Comparison of ENCODE assay signal across 9 mouse cellular contexts in the genomic region with DNA sequence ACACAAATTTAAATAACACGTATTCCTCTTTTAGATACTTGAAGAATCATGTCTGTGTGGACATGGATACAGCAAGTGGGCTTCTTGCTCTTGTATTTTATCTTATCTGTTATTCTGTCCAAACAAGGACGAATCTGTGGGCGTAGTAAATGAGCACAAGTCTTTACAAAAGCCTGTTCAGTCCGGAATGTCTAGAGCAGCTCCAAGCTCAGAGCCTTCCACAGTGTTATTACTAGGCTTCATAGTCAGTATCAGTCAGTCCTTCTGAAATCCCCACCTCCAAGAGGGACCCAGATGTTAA. TPM values are rescaled to one million over a fixed set of nuclear protein-coding genes. Genes with fewer than 3 reads are reported as not detected.
A peak's percentile ranks its signal among the peaks of the same experiment; 100 is the strongest.
DNase-seq lines count a peak whose midpoint lies in the region; ATAC-seq and TF ChIP-seq lines count a peak whose summit lies in the region.
"Had no signal": no experiment of that assay in that cellular context is flagged by ENCODE, and none has a peak within 500 bp of the region (broad histone marks: within the 10 kb centered on the region; RNA-seq: fewer than 3 reads in every experiment).

No protein-coding gene starts in this region.

- no peaks in the 10 kb centered on the region for H3K9me3 ChIP-seq in lung, embryonic 15.5 days
- H3K9me3 ChIP-seq in forebrain, embryonic 13.5 days (replicated peaks): no peaks in the 10 kb centered on the region
- no peaks in the 10 kb centered on the region for H3K9me3 ChIP-seq in hindbrain, embryonic 15.5 days
- H3K9me3 ChIP-seq in midbrain, postnatal 0 days (ENCODE audit: low read length): no peaks in the 10 kb centered on the region
- H3K9me3 ChIP-seq: kidney, embryonic 15.5 days; limb, embryonic 15.5 days had no signal

- ATAC-seq in lung, embryonic 15.5 days (ENCODE audit: borderline replicate concordance, extremely low read depth, low FRiP score, low TSS enrichment): no peak
- peak; percentile 9; the same call in 1 of the 2 replicates for ATAC-seq in forebrain, embryonic 13.5 days
- 0 out of 2 replicates have a peak, but pooled peaks have one; percentile 8 for ATAC-seq in hindbrain, embryonic 15.5 days (ENCODE audit: low FRiP score, low read depth)
- peak; percentile 26; the same call in 1 of the 2 replicates for ATAC-seq in midbrain, postnatal 0 days (ENCODE audit: low FRiP score)

- DNase-seq in lung, postnatal 10 days: no peak
- DNase-seq in midbrain, postnatal 0 days (ENCODE audit: low spot score): no peak
- DNase-seq in spleen, postnatal 4 days (ENCODE audit: low spot score in 2 of 2): no peak
- DNase-seq in retina, embryonic 14.5 days (ENCODE audit: low spot score): no peak

- H3K9ac ChIP-seq in lung, embryonic 15.5 days: no peak overlapping the region
- H3K9ac ChIP-seq in forebrain, embryonic 13.5 days: peak overlapping the region; percentile 80; the same call in 1 of the 2 replicates
- H3K9ac ChIP-seq in hindbrain, embryonic 15.5 days: no peak overlapping the region
- 0 out of 2 replicates have a peak overlapping the region, but pooled peaks have one; percentile 51 for H3K9ac ChIP-seq in midbrain, postnatal 0 days (replicated peaks; ENCODE audit: low read length, poor library complexity, severe bottlenecking)

- H3K4me3 ChIP-seq in lung, embryonic 15.5 days: no peak overlapping the region
- H3K4me3 ChIP-seq in forebrain, embryonic 13.5 days: no peak overlapping the region
- H3K4me3 ChIP-seq in hindbrain, embryonic 15.5 days: no peak overlapping the region
- H3K4me3 ChIP-seq in midbrain, postnatal 0 days (ENCODE audit: low read depth, low read length): peak overlapping the region; percentile 28; the same call in 1 of the 2 replicates

- WGBS in lung, embryonic 15.5 days: 53% methylated on average over 4 of the region's 4 CpGs
- 77% methylated on average over 4 of the region's 4 CpGs for WGBS in forebrain, embryonic 13.5 days
- WGBS in hindbrain, embryonic 15.5 days: 59% methylated on average over 4 of the region's 4 CpGs
- 63% methylated on average over 4 of the region's 4 CpGs for WGBS in midbrain, postnatal 0 days

- H3K4me1 ChIP-seq in lung, embryonic 15.5 days: peaks cover 19% of the 10 kb centered on the region; the same call in 1 of the 2 replicates
- H3K4me1 ChIP-seq in forebrain, embryonic 13.5 days: peaks cover 11% of the 10 kb centered on the region; the same call in 1 of the 2 replicates
- H3K4me1 ChIP-seq in hindbrain, embryonic 15.5 days (replicated peaks): peaks cover 12% of the 10 kb centered on the region
- H3K4me1 ChIP-seq in midbrain, postnatal 0 days (ENCODE audit: insufficient read depth, low read length): no peaks in the 10 kb centered on the region

- H3K27ac ChIP-seq in lung, embryonic 15.5 days: no peak overlapping the region; the same call in 1 of the 2 replicates
- H3K27ac ChIP-seq in forebrain, embryonic 13.5 days: peak overlapping the region; percentile 96
- peak overlapping the region; percentile 96 for H3K27ac ChIP-seq in hindbrain, embryonic 15.5 days (replicated peaks)
- H3K27ac ChIP-seq in midbrain, postnatal 0 days (ENCODE audit: low read depth, low read length): peak overlapping the region; percentile 90

- TF ChIP-seq CTCF in midbrain, postnatal 0 days (IDR thresholded peaks at IDR 0.05): no peak

- H3K36me3 ChIP-seq in lung, embryonic 15.5 days: no peaks in the 10 kb centered on the region
- H3K36me3 ChIP-seq in forebrain, embryonic 13.5 days (ENCODE audit: poor library complexity, severe bottlenecking): no peaks in the 10 kb centered on the region
- no peaks in the 10 kb centered on the region for H3K36me3 ChIP-seq in hindbrain, embryonic 15.5 days
- no peaks in the 10 kb centered on the region for H3K36me3 ChIP-seq in midbrain, postnatal 0 days (ENCODE audit: insufficient read depth, low read length)
- H3K36me3 ChIP-seq: kidney, embryonic 15.5 days; limb, embryonic 15.5 days had no signal

- H3K27me3 ChIP-seq in lung, embryonic 15.5 days: no peaks in the 10 kb centered on the region
- H3K27me3 ChIP-seq in forebrain, embryonic 13.5 days: no peaks in the 10 kb centered on the region
- H3K27me3 ChIP-seq in hindbrain, embryonic 15.5 days: no peaks in the 10 kb centered on the region
- no peaks in the 10 kb centered on the region for H3K27me3 ChIP-seq in midbrain, postnatal 0 days (ENCODE audit: insufficient read depth, low read length)
- H3K27me3 ChIP-seq: kidney, embryonic 15.5 days; limb, embryonic 15.5 days had no signal

- H3K4me2 ChIP-seq in lung, embryonic 15.5 days: peak overlapping the region; percentile 55; the same call in 1 of the 2 replicates
- peak overlapping the region; percentile 57 for H3K4me2 ChIP-seq in forebrain, embryonic 13.5 days
- peak overlapping the region; percentile 56; the same call in 1 of the 2 replicates for H3K4me2 ChIP-seq in hindbrain, embryonic 15.5 days
- H3K4me2 ChIP-seq in midbrain, postnatal 0 days (ENCODE audit: low read depth, low read length, poor library complexity, severe bottlenecking): no peak overlapping the region

RNA-seq across cellular contexts. Expression of a gene that starts 52.2 kb away (rescaled TPM):
- 2.4 and 3.4 TPM in 2 replicates for polyA plus RNA-seq in lung, embryonic 15.5 days (2015; fragmentation: Nextera tagmentation; extraction: Ambion mirVana)
- 3.7 and 3.8 TPM in 2 replicates for polyA plus RNA-seq in forebrain, embryonic 13.5 days (2015; fragmentation: Nextera tagmentation; extraction: Ambion mirVana)
- 7.4 and 7.5 TPM in 2 replicates for polyA plus RNA-seq in hindbrain, embryonic 15.5 days (2015; fragmentation: Nextera tagmentation; extraction: Ambion mirVana)
- total RNA-seq in midbrain, postnatal 0 days (2014; rRNA removed): 12.6 and 12.7 TPM in 2 replicates
- 7.3 and 8.3 TPM in 2 replicates for polyA plus RNA-seq in midbrain, postnatal 0 days (2015; fragmentation: Nextera tagmentation; extraction: Ambion mirVana)

Comparison
In these comparisons a context has a peak if more than half of its experiments do, and no peak if none do; other contexts are left out.
1. H3K9ac ChIP-seq: peak in forebrain, embryonic 13.5 days (single experiment) and midbrain, postnatal 0 days (single experiment); none in lung, embryonic 15.5 days (single experiment) and hindbrain, embryonic 15.5 days (single experiment).